ENCODE assay signal across 19 mouse cellular contexts in genomic region chr1:137571905-137572865, GRCm38 (mm10).
DNase-seq lines count a peak whose midpoint lies in the region; ATAC-seq and TF ChIP-seq lines count a peak whose summit lies in the region.
"Had no signal": no experiment of that assay in that cellular context is flagged by ENCODE, and none has a peak within 500 bp of the region (broad histone marks: within the 10 kb centered on the region; RNA-seq: fewer than 3 reads in every experiment).

No protein-coding gene starts in this region.

- peak; percentile 61; the same call in 1 of the 2 replicates for ATAC-seq in kidney, postnatal 0 days (replicated peaks; ENCODE audit: low FRiP score, low read depth)
- ATAC-seq: activated CD4-positive, CD25-positive, alpha-beta regulatory T cell, adult 4 months; forebrain, embryonic 15.5 days; hindbrain, embryonic 16.5 days; intestine, embryonic 16.5 days had no signal

- 24% methylated on average over 6 of the region's 6 CpGs for WGBS in kidney, postnatal 0 days

- peak; percentile 11 to 43 for DNase-seq in layer of hippocampus, adult 18-20 months (ENCODE audit: low spot score in 2 of 2)
- DNase-seq in layer of hippocampus, adult 8-10 months (ENCODE audit: low spot score in 2 of 2): no peak
- peak; percentile 17 for DNase-seq in brain, embryonic 14.5 days (ENCODE audit: low read depth)
- DNase-seq in kidney, postnatal 0 days (ENCODE audit: low spot score): peak; percentile 90
- peak; percentile 2 for DNase-seq in lung, postnatal 14 days
- DNase-seq in left cerebral cortex, adult 11 months (ENCODE audit: low spot score): no peak
- DNase-seq in left cerebral cortex, adult 8-10 months (ENCODE audit: low spot score in 2 of 2): no peak
- DNase-seq: cerebellum, adult 11-12 months; embryo, embryonic 11 days; right cerebral cortex, adult 18-20 months had no signal

- no peak overlapping the region for H3K4me2 ChIP-seq in kidney, postnatal 0 days (ENCODE audit: low read length)
- H3K4me2 ChIP-seq: forebrain, embryonic 15.5 days; liver, embryonic 11.5 days; neural tube, embryonic 13.5 days had no signal

- TF ChIP-seq POLR2A in brain, embryonic 14.5 days (IDR thresholded peaks at IDR 0.05; ENCODE audit: borderline replicate concordance, extremely low read depth, insufficient read depth, insufficient read length, poor library complexity, severe bottlenecking): no peak

- no peaks in the 10 kb centered on the region for H3K36me3 ChIP-seq in kidney, postnatal 0 days (ENCODE audit: insufficient read depth, low read length)
- H3K36me3 ChIP-seq: forebrain, embryonic 15.5 days; G1E; midbrain, embryonic 10.5 days; neural tube, embryonic 13.5 days had no signal

- H3K27me3 ChIP-seq in kidney, postnatal 0 days (ENCODE audit: insufficient read depth, low read length): no peaks in the 10 kb centered on the region
- H3K27me3 ChIP-seq: forebrain, embryonic 15.5 days; neural tube, embryonic 13.5 days had no signal

- H3K27ac ChIP-seq in kidney, postnatal 0 days: peak overlapping the region; percentile 9; the same call in 1 of the 2 replicates
- H3K27ac ChIP-seq: forebrain, embryonic 15.5 days; heart, adult 2 months; midbrain, embryonic 10.5 days; neural tube, embryonic 13.5 days had no signal

- H3K9ac ChIP-seq in kidney, postnatal 0 days (ENCODE audit: low read depth, low read length): no peak overlapping the region
- H3K9ac ChIP-seq: forebrain, embryonic 15.5 days; neural tube, embryonic 13.5 days had no signal

- no peak for TF ChIP-seq CTCF in brain, embryonic 14.5 days (IDR thresholded peaks at IDR 0.05; ENCODE audit: borderline replicate concordance, extremely low read depth, insufficient read depth, insufficient read length)
- no peak for TF ChIP-seq CTCF in kidney, postnatal 0 days (IDR thresholded peaks at IDR 0.05; ENCODE audit: low read depth)

- no peaks in the 10 kb centered on the region for H3K9me3 ChIP-seq in kidney, postnatal 0 days (replicated peaks; ENCODE audit: low read length)
- H3K9me3 ChIP-seq: forebrain, embryonic 15.5 days; midbrain, embryonic 10.5 days; neural tube, embryonic 13.5 days had no signal

- H3K4me3 ChIP-seq in kidney, postnatal 0 days (replicated peaks; ENCODE audit: low read depth, low read length): no peak overlapping the region
- H3K4me3 ChIP-seq: forebrain, embryonic 15.5 days; heart, adult 2 months; midbrain, embryonic 10.5 days; neural tube, embryonic 13.5 days had no signal

- no peaks in the 10 kb centered on the region for H3K4me1 ChIP-seq in kidney, postnatal 0 days (replicated peaks; ENCODE audit: insufficient read depth, low read length)
- H3K4me1 ChIP-seq: forebrain, embryonic 15.5 days; midbrain, embryonic 10.5 days; neural tube, embryonic 13.5 days had no signal

Comparison
In these comparisons a context has a peak if more than half of its experiments do, and no peak if none do; other contexts are left out.
1. DNase-seq: peak in layer of hippocampus, adult 18-20 months (2 of 2), brain, embryonic 14.5 days (single experiment), kidney, postnatal 0 days (single experiment) and lung, postnatal 14 days (single experiment); none in layer of hippocampus, adult 8-10 months (0 of 2), left cerebral cortex, adult 11 months (single experiment) and left cerebral cortex, adult 8-10 months (0 of 2).